Comparison of ENCODE assay signal across 10 mouse cellular contexts in the genomic region with DNA sequence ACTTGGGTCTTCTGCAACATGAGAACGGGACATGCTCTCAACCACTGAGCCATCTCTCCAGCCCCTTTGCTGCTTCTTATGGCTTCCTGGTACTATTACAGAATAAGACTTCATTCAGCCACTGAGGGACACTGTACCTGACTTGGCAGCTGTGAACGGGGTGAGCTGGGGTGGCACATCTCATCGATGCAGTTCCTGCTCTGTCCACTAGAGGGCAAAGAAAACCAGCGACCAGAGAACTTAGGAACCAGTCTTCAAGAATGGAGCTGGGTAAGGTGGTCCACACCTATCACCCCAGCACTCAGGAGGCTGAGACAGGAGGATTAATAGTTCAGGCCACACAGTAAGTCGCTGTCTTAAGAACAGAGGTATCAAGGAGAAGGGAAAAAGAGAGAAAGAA. TPM values are rescaled to one million over a fixed set of nuclear protein-coding genes. Genes with fewer than 3 reads are reported as not detected.
DNase-seq lines count a peak whose midpoint lies in the region; ATAC-seq lines count a peak whose summit lies in the region.
"Had no signal": no experiment of that assay in that cellular context is flagged by ENCODE, and none has a peak within 500 bp of the region (broad histone marks: within the 10 kb centered on the region; RNA-seq: fewer than 3 reads in every experiment).

No protein-coding gene starts in this region.

- no peak for ATAC-seq in heart, embryonic 12.5 days (ENCODE audit: insufficient number of reproducible peaks, low FRiP score)
- ATAC-seq in hematopoietic stem cell, adult 5-6 weeks (replicated peaks in 1 of 2; ENCODE audit: insufficient read depth in 1 of 2, low FRiP score in 2 of 2, low TSS enrichment in 1 of 2, low read depth in 1 of 2, poor library complexity in 2 of 2, severe bottlenecking in 2 of 2): peak; percentile 72 to 78

- no peaks in the 10 kb centered on the region for H3K36me3 ChIP-seq in heart, embryonic 12.5 days

- peaks cover 6% of the 10 kb centered on the region; the same call in 1 of the 2 replicates for H3K27me3 ChIP-seq in heart, embryonic 12.5 days (replicated peaks)

- no peak overlapping the region for H3K4me3 ChIP-seq in heart, embryonic 12.5 days
- H3K4me3 ChIP-seq: erythroblast, embryonic 14.5 days had no signal

- no peak overlapping the region for H3K27ac ChIP-seq in heart, embryonic 12.5 days (ENCODE audit: poor library complexity, severe bottlenecking)
- H3K27ac ChIP-seq: macrophage had no signal

- DNase-seq in heart, adult 8-10 months (ENCODE audit: low spot score): peak; percentile 40
- DNase-seq in urinary bladder, postnatal 14 days (ENCODE audit: low spot score): peak; percentile 63
- DNase-seq in urinary bladder, postnatal 4 days (ENCODE audit: low spot score in 2 of 2): no peak
- DNase-seq in c-Kit-positive CD71-positive TER-119-positive erythroid progenitor cells, embryonic 14.5 days (ENCODE audit: low spot score): peak; percentile 69
- DNase-seq in lung, postnatal 36 days: peak; percentile 73
- peak; percentile 83 for DNase-seq in thymus, postnatal 0 days (ENCODE audit: low spot score)

- H3K4me1 ChIP-seq in heart, embryonic 12.5 days (replicated peaks): peaks cover 16% of the 10 kb centered on the region

- H3K9ac ChIP-seq in heart, embryonic 12.5 days: no peak overlapping the region

- no peaks in the 10 kb centered on the region; the same call in 1 of the 2 replicates for H3K9me3 ChIP-seq in heart, embryonic 12.5 days (replicated peaks)

- H3K4me2 ChIP-seq in heart, embryonic 12.5 days: no peak overlapping the region

- WGBS in heart, embryonic 12.5 days: 12% methylated on average over 5 of the region's 5 CpGs

RNA-seq across cellular contexts. Expression of gene Gins2, which starts 6.9 kb away (rescaled TPM):
- total RNA-seq in heart, adult 8-10 months (2022): 1 to 10 TPM in 3 of 4 experiments, under 1 TPM in 1; 0.98 to 1.7 (median 1.7) TPM
- polyA plus RNA-seq in heart, embryonic 12.5 days (2016; fragmentation: Nextera tagmentation; extraction: Ambion mirVana): 63.4 and 66.8 TPM in 2 replicates
- total RNA-seq in hematopoietic stem cell, adult 5-6 weeks (2017): 24.0 and 46.7 TPM in 2 replicates
- 60.0 and 77.9 TPM in 2 replicates for polyA plus RNA-seq in thymus, postnatal 0 days (2015; fragmentation: Nextera tagmentation; extraction: Ambion mirVana)

RNA-seq across cellular contexts. Expression of gene 1190005I06Rik, which starts 51.5 kb away (rescaled TPM):
- total RNA-seq in heart, adult 8-10 months (2022): 1 to 10 TPM; 3.0 to 5.7 (median 4.3) TPM
- polyA plus RNA-seq in heart, embryonic 12.5 days (2016; fragmentation: Nextera tagmentation; extraction: Ambion mirVana): 3.5 and 6.7 TPM in 2 replicates
- total RNA-seq in hematopoietic stem cell, adult 5-6 weeks (2017): 1.6 TPM in 1 of 2 replicates, not detected in the other
- polyA plus RNA-seq in thymus, postnatal 0 days (2015; fragmentation: Nextera tagmentation; extraction: Ambion mirVana): 2.1 TPM in 2 replicates

Comparison
In these comparisons a context has a peak if more than half of its experiments do, and no peak if none do; other contexts are left out.
1. DNase-seq: peak in heart, adult 8-10 months (single experiment), urinary bladder, postnatal 14 days (single experiment), c-Kit-positive CD71-positive TER-119-positive erythroid progenitor cells, embryonic 14.5 days (single experiment), lung, postnatal 36 days (single experiment) and thymus, postnatal 0 days (single experiment); none in urinary bladder, postnatal 4 days (0 of 2).